8 mouse cellular contexts compared by ENCODE assay signal in genomic region chr4:83323910-83324684, GRCm38 (mm10). TPM values are rescaled to one million over a fixed set of nuclear protein-coding genes. Genes with fewer than 3 reads are reported as not detected.
A peak's percentile ranks its signal among the peaks of the same experiment; 100 is the strongest.
DNase-seq lines count a peak whose midpoint lies in the region; ATAC-seq lines count a peak whose summit lies in the region.

Gene Ttc39b, minus strand, starts transcription at chr4:83324255.

- peak within 1 kb of the TSS; percentile 56 for H3K9ac ChIP-seq in hindbrain, embryonic 11.5 days (ENCODE audit: low read depth, low read length)

- H3K4me2 ChIP-seq in hindbrain, embryonic 11.5 days (replicated peaks; ENCODE audit: low read depth, low read length) = peak within 1 kb of the TSS; percentile 99

- peak; percentile 98 for ATAC-seq in hindbrain, embryonic 11.5 days (ENCODE audit: low FRiP score)

- peak; percentile 99 for DNase-seq in NIH3T3 (ENCODE audit: low read depth)
- DNase-seq in cerebellum, adult 9-11 months = peak; percentile 94
- peak; percentile 92 to 97 for DNase-seq in frontal cortex, adult 2 months (ENCODE audit: extremely low spot score in 1 of 2, low spot score in 1 of 2)
- peak; percentile 92 for DNase-seq in hindbrain, embryonic 11.5 days (ENCODE audit: low spot score)
- DNase-seq in layer of hippocampus, postnatal 14 days (ENCODE audit: low spot score in 2 of 2) = peak; percentile 96 to 97
- peak; percentile 100 for DNase-seq in lung, postnatal 10 days
- DNase-seq in ovary, postnatal 14 days (ENCODE audit: low spot score) = peak; percentile 99
- peak; percentile 86 to 90 for DNase-seq in thymus, postnatal 10 days (ENCODE audit: low spot score in 2 of 2)

- H3K9me3 ChIP-seq in hindbrain, embryonic 11.5 days (ENCODE audit: control insufficient read depth, low read length) = no peaks in the 10 kb centered on the region

- H3K27ac ChIP-seq in hindbrain, embryonic 11.5 days (ENCODE audit: low read depth, low read length) = no peak within 1 kb of the TSS

- no peaks in the 10 kb centered on the region for H3K36me3 ChIP-seq in hindbrain, embryonic 11.5 days (ENCODE audit: control insufficient read depth, insufficient read depth, low read length)

- no peaks in the 10 kb centered on the region for H3K4me1 ChIP-seq in hindbrain, embryonic 11.5 days (replicated peaks; ENCODE audit: control insufficient read depth, insufficient read depth, low read length)

- WGBS in hindbrain, embryonic 11.5 days = under 1% methylated on average over 58 of the region's 59 CpGs

- H3K4me3 ChIP-seq in hindbrain, embryonic 11.5 days (ENCODE audit: low read depth, low read length) = peak within 1 kb of the TSS; percentile 70

- H3K27me3 ChIP-seq in hindbrain, embryonic 11.5 days (ENCODE audit: control insufficient read depth, insufficient read depth, low read length) = 0 out of 2 replicates have a peak, but pooled peaks cover 3% of the 10 kb centered on the region

RNA-seq across cellular contexts. Expression of gene Ttc39b, which starts in this region (rescaled TPM):
- 17.1 and 19.1 TPM in 2 replicates for polyA plus RNA-seq in frontal cortex, adult 2 months (2012; rRNA removed)
- polyA plus RNA-seq in hindbrain, embryonic 11.5 days (2014; fragmentation: Nextera tagmentation; extraction: Ambion mirVana) = 1.8 and 2.9 TPM in 2 replicates
- total RNA-seq in layer of hippocampus, postnatal 14 days (2021) = 10 to 100 TPM; 32.5 TPM
